Mouse (Mus musculus): ENCODE results near the gene Prdm1. TPM values are rescaled to one million over a fixed set of nuclear protein-coding genes. Genes with fewer than 3 reads are reported as not detected.

The Prdm1 gene
- total and polyA plus RNA-seq, 3 experiments = 8.9 to 29.1 (median 10.7) TPM

DNA sequence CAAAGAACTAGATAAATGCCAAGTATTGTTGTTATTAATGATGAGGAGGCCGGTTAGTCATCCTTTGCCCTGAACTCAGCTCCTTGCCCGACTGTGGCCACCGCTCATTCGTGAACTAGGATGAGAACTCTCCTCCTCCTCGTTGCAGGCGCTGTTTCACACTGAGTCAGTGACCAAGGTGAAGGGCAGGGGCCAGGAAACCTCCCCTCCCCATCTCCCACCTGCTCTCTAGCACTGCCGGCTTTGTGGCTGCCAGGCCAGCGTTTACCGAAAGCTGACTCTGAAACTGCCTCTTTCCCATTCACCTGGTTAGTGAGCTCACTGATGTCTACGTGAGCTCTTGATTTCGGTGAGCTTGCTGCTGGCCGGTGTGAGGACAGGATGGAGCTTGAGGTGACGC is 127.7 kb downstream of the Prdm1 start:
- no peak for DNase-seq (ENCODE audit: low spot score)
- ATAC-seq (ENCODE audit: extremely low read depth, insufficient number of reproducible peaks, low FRiP score, poor library complexity, severe bottlenecking) = no peak
- Histone ChIP-seq H3K27me3 (ENCODE audit: insufficient read depth, low read length) (peaks cover 8% of the 10 kb centered on the region), H3K4me3 (ENCODE audit: low read depth, low read length) (no peak overlapping the region), H3K36me3 (replicated peaks) (no peaks in the 10 kb centered on the region), H3K9me3 (replicated peaks) (no peaks in the 10 kb centered on the region), H3K4me1 (ENCODE audit: insufficient read depth, low read depth, low read length) (peaks cover 14% of the 10 kb centered on the region)
- TF ChIP-seq TAL1 (conservative IDR thresholded peaks at IDR 0.05; ENCODE audit: low read depth, low read length) (no peak), GATA1 (IDR thresholded peaks at IDR 0.05; ENCODE audit: borderline replicate concordance, low read length) (no peak), POLR2AphosphoS5 (IDR thresholded peaks at IDR 0.05; ENCODE audit: insufficient replicate concordance, low read depth, low read length) (no peak), GATA2 (IDR thresholded peaks at IDR 0.05; ENCODE audit: borderline replicate concordance, low read depth, low read length) (no peak), CTCF (IDR thresholded peaks at IDR 0.05; ENCODE audit: low read depth, low read length) (no peak)

DNA sequence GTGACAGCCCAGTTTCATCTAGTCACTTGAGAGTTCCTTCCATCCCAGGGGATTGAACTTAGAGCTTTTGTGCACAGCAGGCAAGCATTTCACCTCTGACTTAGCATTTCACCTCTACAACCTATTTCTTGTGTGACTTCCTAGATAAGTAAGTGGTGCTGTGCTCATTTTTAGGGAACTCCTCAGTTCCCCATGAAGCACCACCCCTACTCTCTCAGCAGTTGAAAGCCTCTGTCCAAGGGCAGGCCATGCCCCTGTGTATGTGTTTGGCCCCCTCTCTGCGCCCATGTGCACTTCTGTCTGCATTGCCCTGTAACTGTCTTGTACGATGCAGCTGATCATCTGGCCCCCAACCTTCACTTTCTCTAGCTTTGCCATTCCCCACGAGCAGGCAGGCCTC is 128.2 kb downstream of the Prdm1 start:
- ATAC-seq (ENCODE audit: extremely low read depth, insufficient number of reproducible peaks, low FRiP score, poor library complexity, severe bottlenecking) (no peak), DNase-seq (ENCODE audit: low spot score) (no peak)
- Histone ChIP-seq H3K4me3 (ENCODE audit: low read depth, low read length) (no peak overlapping the region), H3K27me3 (ENCODE audit: insufficient read depth, low read length) (peaks cover 8% of the 10 kb centered on the region), H3K4me1 (ENCODE audit: insufficient read depth, low read depth, low read length) (peaks cover 14% of the 10 kb centered on the region), H3K9me3 (replicated peaks) (no peaks in the 10 kb centered on the region), H3K36me3 (replicated peaks) (no peaks in the 10 kb centered on the region)
- TF ChIP-seq CTCF (IDR thresholded peaks at IDR 0.05; ENCODE audit: low read depth, low read length) (no peak), TAL1 (conservative IDR thresholded peaks at IDR 0.05; ENCODE audit: low read depth, low read length) (no peak), GATA1 (IDR thresholded peaks at IDR 0.05; ENCODE audit: borderline replicate concordance, low read length) (no peak), GATA2 (IDR thresholded peaks at IDR 0.05; ENCODE audit: borderline replicate concordance, low read depth, low read length) (no peak)

- TF ChIP-seq GATA2 (IDR thresholded peaks at IDR 0.05; ENCODE audit: borderline replicate concordance, low read depth, low read length) (no peak), GATA1 (IDR thresholded peaks at IDR 0.05; ENCODE audit: borderline replicate concordance, low read length) (no peak), TAL1 (conservative IDR thresholded peaks at IDR 0.05; ENCODE audit: low read depth, low read length) (no peak), CTCF (IDR thresholded peaks at IDR 0.05; ENCODE audit: low read depth, low read length) (no peak), POLR2AphosphoS5 (IDR thresholded peaks at IDR 0.05; ENCODE audit: insufficient replicate concordance, low read depth, low read length) (no peak)
- H3K36me3 ChIP-seq (replicated peaks) = no peaks in the 10 kb centered on the region
- no peak for DNase-seq (ENCODE audit: low spot score)
- no peaks in the 10 kb centered on the region for H3K9me3 ChIP-seq (replicated peaks)
- H3K4me3 ChIP-seq (ENCODE audit: low read depth, low read length) = no peak overlapping the region
- H3K27me3 ChIP-seq (ENCODE audit: insufficient read depth, low read length) = peaks cover 8% of the 10 kb centered on the region
- H3K4me1 ChIP-seq (ENCODE audit: insufficient read depth, low read depth, low read length) = no peaks in the 10 kb centered on the region; the same call in 1 of the 2 replicates
- ATAC-seq (ENCODE audit: extremely low read depth, insufficient number of reproducible peaks, low FRiP score, poor library complexity, severe bottlenecking) = no peak
Measured at GRCm38 (mm10) chr10:44392855-44393254, 135.4 kb downstream of the Prdm1 start.

DNA sequence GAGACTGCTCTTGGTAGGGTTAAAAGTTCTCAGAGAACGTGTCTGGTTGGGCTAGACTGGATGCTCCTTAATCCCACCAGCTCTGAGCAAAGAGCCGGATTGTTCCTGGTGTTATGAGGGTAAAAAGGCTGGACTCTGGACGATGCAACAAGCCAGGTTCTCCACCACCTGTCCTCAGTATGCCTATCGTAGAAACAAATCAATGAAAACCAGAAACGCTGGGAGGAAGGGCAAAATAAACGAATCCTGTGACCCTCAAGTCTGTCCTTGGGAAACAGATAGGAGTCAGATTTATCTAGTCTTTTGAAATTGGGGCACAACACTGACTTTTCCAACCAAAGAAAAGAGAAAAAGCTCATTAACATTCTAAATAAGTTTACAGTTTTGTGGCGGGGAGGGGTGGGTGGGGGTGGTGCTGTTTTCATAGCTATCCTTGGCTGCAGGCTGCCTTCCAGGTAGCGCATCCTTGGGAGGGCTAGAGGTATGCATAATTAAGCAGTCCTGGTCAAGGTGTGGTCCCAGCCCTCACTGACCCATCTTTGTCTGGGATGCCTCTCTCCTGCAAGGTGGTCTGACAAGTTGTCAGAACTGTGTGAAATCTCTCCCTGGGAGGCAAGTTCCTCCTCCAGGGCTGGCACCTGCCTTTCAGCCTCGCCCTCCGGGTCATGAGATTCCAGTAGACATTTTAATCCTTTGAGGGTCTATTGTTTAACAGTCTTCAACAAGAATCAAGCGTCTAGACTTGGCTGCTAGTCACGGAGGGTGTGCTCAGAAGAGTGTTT is 136.6 kb downstream of the Prdm1 start:
- no peak for DNase-seq (ENCODE audit: low spot score)
- TF ChIP-seq TAL1 (conservative IDR thresholded peaks at IDR 0.05; ENCODE audit: low read depth, low read length) (no peak), CTCF (IDR thresholded peaks at IDR 0.05; ENCODE audit: low read depth, low read length) (no peak), GATA2 (IDR thresholded peaks at IDR 0.05; ENCODE audit: borderline replicate concordance, low read depth, low read length) (no peak), GATA1 (IDR thresholded peaks at IDR 0.05; ENCODE audit: borderline replicate concordance, low read length) (no peak), POLR2AphosphoS5 (IDR thresholded peaks at IDR 0.05; ENCODE audit: insufficient replicate concordance, low read depth, low read length) (no peak)
- ATAC-seq (ENCODE audit: extremely low read depth, insufficient number of reproducible peaks, low FRiP score, poor library complexity, severe bottlenecking) = no peak
- Histone ChIP-seq H3K4me1 (ENCODE audit: insufficient read depth, low read depth, low read length) (no peaks in the 10 kb centered on the region; the same call in 1 of the 2 replicates), H3K36me3 (replicated peaks) (no peaks in the 10 kb centered on the region), H3K4me3 (ENCODE audit: low read depth, low read length) (no peak overlapping the region), H3K9me3 (replicated peaks) (no peaks in the 10 kb centered on the region), H3K27me3 (ENCODE audit: insufficient read depth, low read length) (peaks cover 1% of the 10 kb centered on the region)

- Histone ChIP-seq H3K36me3 (replicated peaks) (no peaks in the 10 kb centered on the region), H3K4me1 (ENCODE audit: insufficient read depth, low read depth, low read length) (no peaks in the 10 kb centered on the region; the same call in 1 of the 2 replicates), H3K4me3 (ENCODE audit: low read depth, low read length) (no peak overlapping the region), H3K9me3 (replicated peaks) (no peaks in the 10 kb centered on the region), H3K27me3 (ENCODE audit: insufficient read depth, low read length) (no peaks in the 10 kb centered on the region)
- ATAC-seq (ENCODE audit: extremely low read depth, insufficient number of reproducible peaks, low FRiP score, poor library complexity, severe bottlenecking) = no peak
- no peak for DNase-seq (ENCODE audit: low spot score)
- TF ChIP-seq TAL1 (conservative IDR thresholded peaks at IDR 0.05; ENCODE audit: low read depth, low read length) (no peak), GATA2 (IDR thresholded peaks at IDR 0.05; ENCODE audit: borderline replicate concordance, low read depth, low read length) (no peak), GATA1 (IDR thresholded peaks at IDR 0.05; ENCODE audit: borderline replicate concordance, low read length) (no peak), POLR2AphosphoS5 (IDR thresholded peaks at IDR 0.05; ENCODE audit: insufficient replicate concordance, low read depth, low read length) (no peak), CTCF (IDR thresholded peaks at IDR 0.05; ENCODE audit: low read depth, low read length) (no peak)
Measured at GRCm38 (mm10) chr10:44390286-44390685, 138.0 kb downstream of the Prdm1 start.

DNA sequence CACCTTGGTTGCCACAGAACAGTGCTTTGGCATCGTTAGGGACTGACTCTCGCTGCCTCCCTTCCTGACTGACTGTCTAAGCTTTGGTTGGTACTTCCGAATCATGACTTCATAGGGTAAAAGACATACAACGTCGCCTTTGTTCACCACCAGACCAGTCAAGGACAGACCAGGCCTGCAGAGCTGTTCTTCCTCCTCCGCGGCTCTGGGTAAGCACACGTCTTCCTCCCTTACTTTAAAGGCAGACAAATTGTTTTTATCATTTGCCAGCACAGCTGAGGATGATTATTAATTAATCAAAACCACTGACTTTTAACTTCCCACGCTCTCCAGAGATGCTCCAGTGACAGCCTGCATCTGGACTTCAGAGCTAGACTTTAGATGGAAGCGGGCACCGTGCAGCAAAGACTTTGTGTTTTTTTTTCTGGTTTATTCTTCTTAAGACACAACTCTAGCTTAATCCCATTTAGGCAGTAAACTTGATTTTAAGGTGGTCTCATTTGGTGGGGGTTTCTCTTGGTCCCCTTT is 139.5 kb downstream of the Prdm1 start:
- no peak for TF ChIP-seq CTCF (IDR thresholded peaks at IDR 0.05; ENCODE audit: low read depth, low read length)
- TF ChIP-seq TAL1 (conservative IDR thresholded peaks at IDR 0.05; ENCODE audit: low read depth, low read length) = no peak
- no peak for TF ChIP-seq GATA1 (IDR thresholded peaks at IDR 0.05; ENCODE audit: borderline replicate concordance, low read length)
- no peak for TF ChIP-seq GATA2 (IDR thresholded peaks at IDR 0.05; ENCODE audit: borderline replicate concordance, low read depth, low read length)
- no peak for TF ChIP-seq POLR2AphosphoS5 (IDR thresholded peaks at IDR 0.05; ENCODE audit: insufficient replicate concordance, low read depth, low read length)
- no peak for ATAC-seq (ENCODE audit: extremely low read depth, insufficient number of reproducible peaks, low FRiP score, poor library complexity, severe bottlenecking)
- Histone ChIP-seq H3K36me3 (replicated peaks) (no peaks in the 10 kb centered on the region), H3K4me1 (ENCODE audit: insufficient read depth, low read depth, low read length) (no peaks in the 10 kb centered on the region; the same call in 1 of the 2 replicates), H3K4me3 (ENCODE audit: low read depth, low read length) (no peak overlapping the region), H3K9me3 (replicated peaks) (no peaks in the 10 kb centered on the region), H3K27me3 (ENCODE audit: insufficient read depth, low read length) (no peaks in the 10 kb centered on the region)
- no peak for DNase-seq (ENCODE audit: low spot score)
